In genomic region chr11:90398850-90399249, GRCm38 (mm10) we compare ENCODE assay signal across 25 mouse cellular contexts. TPM values are rescaled to one million over a fixed set of nuclear protein-coding genes. Genes with fewer than 3 reads are reported as not detected.
A peak's percentile ranks its signal among the peaks of the same experiment; 100 is the strongest.
DNase-seq lines count a peak whose midpoint lies in the region; ATAC-seq and TF ChIP-seq lines count a peak whose summit lies in the region.
"Had no signal": no experiment of that assay in that cellular context is flagged by ENCODE, and none has a peak within 500 bp of the region (broad histone marks: within the 10 kb centered on the region; RNA-seq: fewer than 3 reads in every experiment).

No protein-coding gene starts in this region.

- no peaks in the 10 kb centered on the region for H3K36me3 ChIP-seq in heart, embryonic 10.5 days
- peaks cover 0 to 5% of the 10 kb centered on the region in 2 experiments; a peak in 1 of 4 replicates for H3K36me3 ChIP-seq in MEL (ENCODE audit: control insufficient read depth in 1 of 2, insufficient read depth in 2 of 2, low read length in 2 of 2)
- H3K36me3 ChIP-seq: embryonic facial prominence, embryonic 15.5 days; forebrain, embryonic 12.5 days; forebrain, embryonic 15.5 days; G1E; hindbrain, embryonic 12.5 days; hindbrain, embryonic 15.5 days had no signal

- 35% methylated on average over 6 of the region's 6 CpGs for WGBS in heart, embryonic 10.5 days

- no peaks in the 10 kb centered on the region for H3K4me1 ChIP-seq in heart, embryonic 10.5 days
- peaks cover 5 to 13% of the 10 kb centered on the region in 2 experiments for H3K4me1 ChIP-seq in MEL (ENCODE audit: control insufficient read depth in 1 of 2, insufficient read depth in 2 of 2, low read length in 2 of 2)
- H3K4me1 ChIP-seq: embryonic facial prominence, embryonic 15.5 days; forebrain, embryonic 12.5 days; forebrain, embryonic 15.5 days; hindbrain, embryonic 12.5 days; hindbrain, embryonic 15.5 days had no signal

- DNase-seq in heart, embryonic 10.5 days (ENCODE audit: low spot score): peak; percentile 11
- no peak for DNase-seq in heart, adult 11 months
- peak; percentile 66 for DNase-seq in MEL (ENCODE audit: low read depth, low spot score)
- DNase-seq in adrenal gland, postnatal 4 days (ENCODE audit: low spot score in 2 of 2): no peak
- no peak for DNase-seq in kidney, postnatal 4 days
- DNase-seq: adrenal gland, adult 8-10 months; adrenal gland, postnatal 36 days; B cell, adult 2 months; cerebellum, adult 11 months; cerebellum, adult 2 months; cerebellum, adult 9-11 months; cerebellum, postnatal 25 days; embryo, embryonic 11 days; gastrocnemius, postnatal 25 days; heart, adult 2 months had no signal

- H3K9ac ChIP-seq in MEL (ENCODE audit: control insufficient read depth, low read depth, low read length, poor library complexity, severe bottlenecking): no peak overlapping the region
- H3K9ac ChIP-seq: embryonic facial prominence, embryonic 15.5 days; forebrain, embryonic 12.5 days; forebrain, embryonic 15.5 days; hindbrain, embryonic 12.5 days; hindbrain, embryonic 15.5 days had no signal

- TF ChIP-seq CTCF in MEL (IDR thresholded peaks at IDR 0.05 in 2 of 3, conservative IDR thresholded peaks at IDR 0.05 in 1 of 3; ENCODE audit: control insufficient read depth in 1 of 3, insufficient read depth in 1 of 3, low read depth in 2 of 3, low read length in 3 of 3, poor library complexity in 1 of 3, severe bottlenecking in 1 of 3): no peak

- H3K27me3 ChIP-seq in heart, embryonic 10.5 days (ENCODE audit: insufficient read depth, poor library complexity, severe bottlenecking): no peaks in the 10 kb centered on the region
- H3K27me3 ChIP-seq in MEL (ENCODE audit: control insufficient read depth in 1 of 2, insufficient read depth in 2 of 2, low read length in 2 of 2): no peaks in the 10 kb centered on the region
- H3K27me3 ChIP-seq: CH12.LX; embryonic facial prominence, embryonic 15.5 days; forebrain, embryonic 15.5 days; hindbrain, embryonic 12.5 days; hindbrain, embryonic 15.5 days had no signal

- no peak overlapping the region for H3K4me3 ChIP-seq in heart, embryonic 10.5 days
- H3K4me3 ChIP-seq in MEL (ENCODE audit: control insufficient read depth in 1 of 2, insufficient read depth in 1 of 2, low read depth in 2 of 2, low read length in 2 of 2): peak overlapping the region; percentile 16 to 43; a peak in 2 of 4 replicates
- H3K4me3 ChIP-seq: embryonic facial prominence, embryonic 15.5 days; forebrain, embryonic 12.5 days; forebrain, embryonic 15.5 days; heart, adult 2 months; hindbrain, embryonic 12.5 days; hindbrain, embryonic 15.5 days had no signal

- no peak overlapping the region for H3K27ac ChIP-seq in heart, embryonic 10.5 days
- no peak overlapping the region for H3K27ac ChIP-seq in MEL (ENCODE audit: control insufficient read depth, low read depth, low read length)
- H3K27ac ChIP-seq: embryonic facial prominence, embryonic 15.5 days; forebrain, embryonic 12.5 days; forebrain, embryonic 15.5 days; heart, adult 2 months; hindbrain, embryonic 12.5 days; hindbrain, embryonic 15.5 days had no signal

- H3K79me2 ChIP-seq in MEL (ENCODE audit: control insufficient read depth, insufficient read depth, low read length, poor library complexity): no peaks in the 10 kb centered on the region

- ATAC-seq in common myeloid progenitor, adult 5-6 weeks (replicated peaks; ENCODE audit: low read depth, poor library complexity, severe bottlenecking): 0 out of 2 replicates have a peak, but pooled peaks have one; percentile 54
- ATAC-seq in megakaryocyte progenitor cell, adult 5-6 weeks (replicated peaks; ENCODE audit: poor library complexity): peak; percentile 50
- ATAC-seq: activated CD4-positive, CD25-positive, alpha-beta regulatory T cell, adult 4 months; forebrain, embryonic 15.5 days had no signal

- no peak for TF ChIP-seq RAD21 in MEL (IDR thresholded peaks at IDR 0.05; ENCODE audit: low read depth, low read length)

- no peak for TF ChIP-seq POLR2A in MEL (IDR thresholded peaks at IDR 0.05; ENCODE audit: control insufficient read depth in 1 of 2, insufficient read depth in 1 of 2, low read depth in 1 of 2, low read length in 2 of 2, poor library complexity in 1 of 2)

- peak; percentile 66 to 79 for TF ChIP-seq EP300 in MEL (IDR thresholded peaks at IDR 0.05; ENCODE audit: low read depth in 1 of 2, low read length in 2 of 2)

- no peaks in the 10 kb centered on the region for H3K9me3 ChIP-seq in heart, embryonic 10.5 days
- no peaks in the 10 kb centered on the region for H3K9me3 ChIP-seq in MEL (replicated peaks; ENCODE audit: insufficient read depth, low read length)
- H3K9me3 ChIP-seq: embryonic facial prominence, embryonic 15.5 days; forebrain, embryonic 12.5 days; forebrain, embryonic 15.5 days; G1E; hindbrain, embryonic 12.5 days; hindbrain, embryonic 15.5 days had no signal

TF ChIP-seq in MEL, 35 proteins besides CTCF, POLR2A, EP300 and RAD21:
- TF ChIP-seq SIN3A (IDR thresholded peaks at IDR 0.05; ENCODE audit: low read length) (peak; percentile 49), MAZ (IDR thresholded peaks at IDR 0.05; ENCODE audit: low read depth, low read length) (no peak), TAL1 (IDR thresholded peaks at IDR 0.05; ENCODE audit: low read length) (peak; percentile 60), JUND (IDR thresholded peaks at IDR 0.05; ENCODE audit: low read depth, low read length) (no peak), KAT2A (conservative IDR thresholded peaks at IDR 0.05; ENCODE audit: low read depth, low read length) (no peak), GATA1 (IDR thresholded peaks at IDR 0.05; ENCODE audit: low read depth, low read length) (peak; percentile 69), USF2 (IDR thresholded peaks at IDR 0.05; ENCODE audit: borderline replicate concordance in 1 of 2, insufficient read depth in 1 of 2, low read depth in 1 of 2, low read length in 2 of 2) (no peak), MYB (IDR thresholded peaks at IDR 0.05; ENCODE audit: low read depth, low read length) (0 out of 2 replicates have a peak, but pooled peaks have one; percentile 10), ETS1 (IDR thresholded peaks at IDR 0.05; ENCODE audit: low read depth, low read length) (no peak), TCF12 (IDR thresholded peaks at IDR 0.05; ENCODE audit: low read depth, low read length) (peak; percentile 72), RCOR1 (IDR thresholded peaks at IDR 0.05; ENCODE audit: low read depth, low read length) (0 out of 2 replicates have a peak, but pooled peaks have one; percentile 16), ZNF384 (IDR thresholded peaks at IDR 0.05; ENCODE audit: low read depth, low read length) (no peak)

RNA-seq across cellular contexts. Expression of gene Hlf, which starts 8.2 kb away (rescaled TPM):
- 1.7 and 3.3 TPM in 2 replicates for polyA plus RNA-seq in heart, embryonic 10.5 days (2016; fragmentation: Nextera tagmentation; extraction: Ambion mirVana)
- 0.10 and 0.42 TPM in 2 replicates for total RNA-seq in MEL (2012; rRNA removed)
- polyA plus RNA-seq in MEL (2012; ENCODE audit: insufficient read depth in 1 of 2, insufficient read length in 2 of 2, low read depth in 1 of 2, low replicate concordance in 2 of 2, missing spikeins in 1 of 2): 1 to 10 TPM in 1 of 2 experiments, not detected in 1; 1.5 TPM
- 9.2 and 15.9 TPM in 2 replicates for total RNA-seq in common myeloid progenitor, adult 5-6 weeks (2017)
- 17.7 and 20.0 TPM in 2 replicates for total RNA-seq in megakaryocyte progenitor cell, adult 5-6 weeks (2015)
- 2.5 and 13.2 TPM in 2 replicates for total RNA-seq in megakaryocyte progenitor cell, adult 5-6 weeks (2017)
- total RNA-seq in adrenal gland, postnatal 4 days (2021): 10 to 100 TPM; 17.0 to 18.7 TPM
- polyA plus RNA-seq: G1E had no signal

Comparison
In these comparisons a context has a peak if more than half of its experiments do, and no peak if none do; other contexts are left out.
1. DNase-seq: peak in heart, embryonic 10.5 days (single experiment) and MEL (single experiment); none in heart, adult 11 months (single experiment), adrenal gland, postnatal 4 days (0 of 2) and kidney, postnatal 4 days (0 of 2).